Mouse (Mus musculus): ENCODE data around the gene Nudc. TPM values are rescaled to one million over a fixed set of nuclear protein-coding genes. Genes with fewer than 3 reads are reported as not detected.

Gene Nudc
- polyA plus RNA-seq, 1 experiment from 2014 or later = 192 TPM

DNA sequence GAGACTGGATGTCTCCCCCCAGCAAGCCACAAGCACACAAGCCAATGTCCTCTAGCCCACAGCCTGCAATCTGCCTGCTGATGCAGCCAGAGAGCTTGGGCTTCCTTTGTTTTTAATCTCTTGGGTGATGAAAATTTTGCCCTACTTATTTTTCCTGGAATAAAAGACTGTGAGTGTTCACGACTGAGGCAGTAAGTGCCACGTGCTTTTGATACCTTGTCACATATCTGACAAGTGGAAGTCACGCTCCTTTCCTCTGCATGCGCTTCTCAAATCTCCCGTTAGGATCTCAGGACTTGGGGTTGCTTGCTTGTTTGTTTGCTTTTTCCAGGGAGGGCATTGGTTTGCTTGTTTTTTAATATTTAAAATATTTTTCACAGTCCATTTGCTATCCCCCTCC lies 41.5 kb downstream of the Nudc start:
- Histone ChIP-seq H3K4me3 (ENCODE audit: low read depth, low read length) (no peak overlapping the region), H3K9ac (replicated peaks; ENCODE audit: low read depth, low read length) (no peak overlapping the region), H3K27me3 (ENCODE audit: control insufficient read depth, insufficient read depth, low read length) (peaks cover 12% of the 10 kb centered on the region), H3K4me2 (replicated peaks; ENCODE audit: low read depth, low read length) (no peak overlapping the region), H3K27ac (ENCODE audit: low read length) (no peak overlapping the region), H3K9me3 (ENCODE audit: control insufficient read depth, low read depth, low read length) (no peaks in the 10 kb centered on the region), H3K36me3 (ENCODE audit: control insufficient read depth, insufficient read depth, low read length) (no peaks in the 10 kb centered on the region), H3K4me1 (ENCODE audit: control insufficient read depth, insufficient read depth, low read length) (no peaks in the 10 kb centered on the region)
- no peak for ATAC-seq (ENCODE audit: insufficient number of reproducible peaks, insufficient read depth, low FRiP score, low read depth)
- WGBS = 54% methylated on average over 5 of the region's 5 CpGs

DNA sequence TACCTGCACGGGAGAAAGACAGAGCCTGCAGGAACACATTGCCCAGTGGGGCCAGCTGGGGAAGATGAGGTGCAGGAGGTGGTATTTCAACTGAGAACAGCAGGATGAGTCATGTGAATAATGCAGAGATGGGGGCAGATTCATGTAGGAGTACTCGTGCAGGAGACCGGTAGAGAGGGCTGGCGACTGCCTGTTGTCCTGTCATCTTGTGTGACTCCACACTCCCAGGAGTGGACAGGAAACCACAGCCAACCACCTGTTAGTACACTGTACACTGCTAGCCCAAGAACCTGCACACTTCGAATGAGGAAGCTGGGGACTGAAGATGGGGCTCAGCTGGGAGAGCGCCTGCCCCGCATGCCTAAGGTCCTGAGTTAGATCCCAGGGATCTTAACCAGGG lies 44.3 kb downstream of the Nudc start:
- Histone ChIP-seq H3K4me1 (ENCODE audit: control insufficient read depth, insufficient read depth, low read length) (peaks cover 3% of the 10 kb centered on the region; the same call in 1 of the 2 replicates), H3K27me3 (ENCODE audit: control insufficient read depth, insufficient read depth, low read length) (peaks cover 36% of the 10 kb centered on the region), H3K36me3 (ENCODE audit: control insufficient read depth, insufficient read depth, low read length) (no peaks in the 10 kb centered on the region), H3K9ac (replicated peaks; ENCODE audit: low read depth, low read length) (no peak overlapping the region), H3K4me3 (ENCODE audit: low read depth, low read length) (no peak overlapping the region), H3K4me2 (replicated peaks; ENCODE audit: low read depth, low read length) (no peak overlapping the region), H3K27ac (ENCODE audit: low read length) (no peak overlapping the region), H3K9me3 (ENCODE audit: control insufficient read depth, low read depth, low read length) (no peaks in the 10 kb centered on the region)
- 55% methylated on average over 7 of the region's 7 CpGs for WGBS
- ATAC-seq (ENCODE audit: insufficient number of reproducible peaks, insufficient read depth, low FRiP score, low read depth) = no peak

DNA sequence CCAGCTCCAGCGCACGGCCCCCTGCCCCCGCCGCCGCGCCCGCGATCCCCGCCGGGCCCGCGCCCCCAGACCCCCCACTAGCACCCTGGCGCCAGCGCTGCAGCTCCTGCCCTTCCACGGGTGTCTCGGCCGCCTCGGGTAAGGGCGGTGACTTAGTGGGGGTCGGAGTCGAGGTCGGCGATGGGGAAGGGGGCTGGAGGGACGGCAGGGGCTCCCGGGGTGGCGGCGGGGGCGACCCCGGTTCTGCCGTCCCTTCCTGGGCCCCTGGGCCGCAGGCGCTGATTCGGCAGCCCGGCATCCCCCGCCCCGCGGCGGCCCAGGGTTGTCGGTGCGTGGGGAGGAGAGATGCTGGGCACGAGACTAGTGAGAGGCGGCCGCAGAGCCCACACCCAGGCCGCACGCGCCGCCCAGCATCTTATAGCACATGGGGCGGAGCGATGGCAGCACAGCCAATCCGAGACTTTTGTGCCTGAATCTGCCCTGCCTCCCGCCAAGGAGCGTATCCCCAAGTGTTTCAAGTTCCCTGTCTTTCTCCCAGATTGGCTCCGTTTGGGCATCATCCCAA lies 47.6 kb downstream of the Nudc start, which contains the start of gene Trnp1:
Trnp1 (minus strand) TSS at position 391 of the 565 bp plus-strand sequence.
- WGBS = under 1% methylated on average over 52 of the region's 53 CpGs
- peaks cover 3% of the 10 kb centered on the region; the same call in 1 of the 2 replicates for H3K4me1 ChIP-seq (ENCODE audit: control insufficient read depth, insufficient read depth, low read length)
- peak; percentile 83; the same call in 1 of the 2 replicates for ATAC-seq (ENCODE audit: insufficient number of reproducible peaks, insufficient read depth, low FRiP score, low read depth)

DNA sequence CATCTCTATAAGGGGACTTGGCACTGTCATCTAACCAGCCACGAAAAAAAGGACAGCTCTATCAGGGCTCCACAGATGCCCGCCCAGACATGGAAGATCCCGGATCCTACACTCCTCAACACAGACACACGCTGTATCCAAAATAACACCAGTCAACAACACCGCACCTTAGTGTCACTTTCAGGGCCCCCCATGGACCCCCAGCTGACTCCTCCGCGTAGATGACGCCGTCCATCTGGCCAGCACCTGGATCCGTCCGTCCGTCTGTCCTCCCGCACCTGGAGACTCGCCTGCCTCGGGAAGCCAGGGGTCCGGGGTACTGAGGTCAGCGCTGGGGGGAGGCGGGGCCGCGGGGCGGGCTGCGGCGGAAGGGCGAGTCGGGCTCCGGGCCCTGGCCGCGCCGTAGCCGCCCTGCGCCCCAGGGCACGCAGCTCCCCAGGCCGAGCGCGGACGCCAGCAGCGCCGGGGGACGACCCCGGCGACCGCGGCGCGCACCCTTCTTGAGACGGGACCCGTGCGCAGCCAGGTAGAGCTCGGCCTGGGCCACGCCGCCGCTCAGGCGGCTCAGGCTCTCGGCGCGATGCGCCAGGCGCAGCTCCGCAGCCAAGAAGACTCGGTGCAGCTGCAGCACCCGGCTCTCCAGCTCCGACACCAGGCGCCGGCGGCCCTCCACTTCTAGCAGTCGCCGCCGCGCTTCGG lies 48.2 kb downstream of the Nudc start:
- under 1% methylated on average over 58 of the region's 70 CpGs for WGBS
- Histone ChIP-seq H3K9me3 (ENCODE audit: control insufficient read depth, low read depth, low read length) (no peaks in the 10 kb centered on the region), H3K36me3 (ENCODE audit: control insufficient read depth, insufficient read depth, low read length) (no peaks in the 10 kb centered on the region), H3K27ac (ENCODE audit: low read length) (no peak overlapping the region), H3K27me3 (ENCODE audit: control insufficient read depth, insufficient read depth, low read length) (peaks cover 36% of the 10 kb centered on the region), H3K4me2 (replicated peaks; ENCODE audit: low read depth, low read length) (peak overlapping the region; percentile 100), H3K4me3 (ENCODE audit: low read depth, low read length) (peak overlapping the region; percentile 61), H3K9ac (replicated peaks; ENCODE audit: low read depth, low read length) (peak overlapping the region; percentile 45), H3K4me1 (ENCODE audit: control insufficient read depth, insufficient read depth, low read length) (peaks cover 3% of the 10 kb centered on the region; the same call in 1 of the 2 replicates)
- ATAC-seq (ENCODE audit: insufficient number of reproducible peaks, insufficient read depth, low FRiP score, low read depth) = no peak

More for the DNA sequence above, 47.6 kb downstream of the Nudc start, which contains the start of gene Trnp1:
- H3K36me3 ChIP-seq (ENCODE audit: control insufficient read depth, insufficient read depth, low read length) = no peaks in the 10 kb centered on the region
- peak within 1 kb of the TSS; percentile 61 for H3K4me3 ChIP-seq (ENCODE audit: low read depth, low read length)
- peaks cover 36% of the 10 kb centered on the region for H3K27me3 ChIP-seq (ENCODE audit: control insufficient read depth, insufficient read depth, low read length)
- no peak within 1 kb of the TSS for H3K27ac ChIP-seq (ENCODE audit: low read length)
- peak within 1 kb of the TSS; percentile 100 for H3K4me2 ChIP-seq (replicated peaks; ENCODE audit: low read depth, low read length)
- H3K9me3 ChIP-seq (ENCODE audit: control insufficient read depth, low read depth, low read length) = no peaks in the 10 kb centered on the region
- H3K9ac ChIP-seq (replicated peaks; ENCODE audit: low read depth, low read length) = peak within 1 kb of the TSS; percentile 45

DNA sequence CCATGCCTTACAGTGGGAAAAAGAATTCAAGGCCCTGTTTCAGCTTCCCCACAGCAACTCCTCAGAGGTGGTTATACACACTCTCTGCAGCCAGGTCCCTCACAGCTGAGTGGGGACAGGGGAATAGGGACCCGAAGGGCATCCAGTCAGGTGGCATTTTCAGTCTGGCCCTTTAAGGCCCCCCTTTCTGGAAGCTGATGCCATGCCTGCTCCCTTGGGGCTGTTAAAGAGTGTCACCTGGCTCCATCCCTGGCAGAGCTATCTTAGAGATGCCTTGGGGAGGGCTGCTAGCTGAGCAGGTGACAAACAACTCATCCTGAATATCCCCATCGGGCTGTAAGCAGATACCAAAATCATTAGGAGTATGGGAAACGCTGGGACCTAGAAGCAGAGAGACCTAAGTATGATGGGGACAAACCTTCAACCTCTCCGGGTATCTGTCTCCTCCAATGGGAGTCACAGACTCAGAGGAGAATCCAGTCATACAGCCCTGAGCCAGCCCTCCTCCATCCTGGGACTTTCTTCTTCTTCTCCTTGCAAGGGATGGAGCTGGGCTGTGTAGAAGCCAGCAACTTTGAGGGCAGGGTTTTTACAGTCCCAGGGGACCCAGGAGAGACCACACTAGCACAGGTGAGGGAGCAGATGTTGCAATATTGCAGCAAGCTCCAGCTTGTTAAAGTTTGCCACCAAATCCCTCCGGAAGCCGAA lies 48.9 kb downstream of the Nudc start:
- Histone ChIP-seq H3K9ac (replicated peaks; ENCODE audit: low read depth, low read length) (no peak overlapping the region), H3K4me3 (ENCODE audit: low read depth, low read length) (peak overlapping the region; percentile 61; the same call in 1 of the 2 replicates), H3K27me3 (ENCODE audit: control insufficient read depth, insufficient read depth, low read length) (peaks cover 36% of the 10 kb centered on the region), H3K4me1 (ENCODE audit: control insufficient read depth, insufficient read depth, low read length) (peaks cover 3% of the 10 kb centered on the region; the same call in 1 of the 2 replicates), H3K9me3 (ENCODE audit: control insufficient read depth, low read depth, low read length) (no peaks in the 10 kb centered on the region), H3K36me3 (ENCODE audit: control insufficient read depth, insufficient read depth, low read length) (no peaks in the 10 kb centered on the region), H3K27ac (ENCODE audit: low read length) (no peak overlapping the region), H3K4me2 (replicated peaks; ENCODE audit: low read depth, low read length) (no peak overlapping the region)
- no peak for ATAC-seq (ENCODE audit: insufficient number of reproducible peaks, insufficient read depth, low FRiP score, low read depth)
- WGBS = 28% methylated on average over 6 of the region's 6 CpGs

DNA sequence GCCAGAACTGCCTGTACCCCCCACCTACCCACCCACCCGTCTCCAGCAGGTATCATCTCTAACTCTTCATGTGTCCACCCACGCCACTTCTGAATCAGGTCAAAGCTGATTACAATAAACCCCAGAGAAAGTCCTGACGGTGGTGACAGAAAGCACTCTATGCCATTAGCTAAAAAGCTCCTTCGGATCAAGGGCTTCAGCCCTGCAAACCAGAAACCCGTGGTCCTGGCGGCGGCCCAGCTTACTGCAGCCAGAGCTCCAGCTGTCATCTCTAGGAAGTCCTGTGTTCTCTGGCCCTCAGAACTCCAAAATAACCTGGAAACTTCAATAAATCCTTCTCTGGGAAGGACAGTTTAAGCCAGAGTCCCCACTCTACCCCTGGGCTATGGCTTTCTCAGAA lies 50.1 kb downstream of the Nudc start:
- Histone ChIP-seq H3K27ac (ENCODE audit: low read length) (no peak overlapping the region), H3K36me3 (ENCODE audit: control insufficient read depth, insufficient read depth, low read length) (no peaks in the 10 kb centered on the region), H3K4me2 (replicated peaks; ENCODE audit: low read depth, low read length) (no peak overlapping the region), H3K9ac (replicated peaks; ENCODE audit: low read depth, low read length) (no peak overlapping the region), H3K9me3 (ENCODE audit: control insufficient read depth, low read depth, low read length) (no peaks in the 10 kb centered on the region), H3K4me3 (ENCODE audit: low read depth, low read length) (no peak overlapping the region), H3K27me3 (ENCODE audit: control insufficient read depth, insufficient read depth, low read length) (peaks cover 36% of the 10 kb centered on the region), H3K4me1 (ENCODE audit: control insufficient read depth, insufficient read depth, low read length) (peaks cover 3% of the 10 kb centered on the region; the same call in 1 of the 2 replicates)
- no peak for ATAC-seq (ENCODE audit: insufficient number of reproducible peaks, insufficient read depth, low FRiP score, low read depth)
- 25% methylated on average over 7 of the region's 7 CpGs for WGBS

DNA sequence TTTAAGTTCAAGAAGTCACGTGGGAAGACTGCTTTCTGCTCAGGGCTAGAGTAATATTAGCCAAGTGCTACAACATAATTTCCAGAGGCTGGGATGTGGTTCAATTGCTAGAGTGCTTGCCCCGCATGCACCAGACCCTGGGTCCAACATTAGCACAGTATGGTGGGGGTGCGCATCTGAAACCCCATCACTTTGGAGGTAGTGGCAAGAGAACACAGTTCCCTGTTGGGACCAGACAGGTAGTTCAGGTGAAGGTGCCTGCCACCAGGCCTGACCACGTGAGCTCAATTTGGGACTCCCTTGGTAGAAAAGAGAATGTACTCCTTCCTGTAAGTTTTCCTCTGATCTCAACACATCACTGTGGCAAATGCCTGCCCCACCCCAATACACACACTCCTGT lies 50.9 kb downstream of the Nudc start:
- Histone ChIP-seq H3K36me3 (ENCODE audit: control insufficient read depth, insufficient read depth, low read length) (no peaks in the 10 kb centered on the region), H3K9me3 (ENCODE audit: control insufficient read depth, low read depth, low read length) (no peaks in the 10 kb centered on the region), H3K27ac (ENCODE audit: low read length) (no peak overlapping the region), H3K9ac (replicated peaks; ENCODE audit: low read depth, low read length) (no peak overlapping the region), H3K4me3 (ENCODE audit: low read depth, low read length) (no peak overlapping the region), H3K4me1 (ENCODE audit: control insufficient read depth, insufficient read depth, low read length) (peaks cover 4% of the 10 kb centered on the region; the same call in 1 of the 2 replicates), H3K27me3 (ENCODE audit: control insufficient read depth, insufficient read depth, low read length) (peaks cover 30% of the 10 kb centered on the region), H3K4me2 (replicated peaks; ENCODE audit: low read depth, low read length) (no peak overlapping the region)
- WGBS = 59% methylated on average over 4 of the region's 4 CpGs
- no peak for ATAC-seq (ENCODE audit: insufficient number of reproducible peaks, insufficient read depth, low FRiP score, low read depth)

DNA sequence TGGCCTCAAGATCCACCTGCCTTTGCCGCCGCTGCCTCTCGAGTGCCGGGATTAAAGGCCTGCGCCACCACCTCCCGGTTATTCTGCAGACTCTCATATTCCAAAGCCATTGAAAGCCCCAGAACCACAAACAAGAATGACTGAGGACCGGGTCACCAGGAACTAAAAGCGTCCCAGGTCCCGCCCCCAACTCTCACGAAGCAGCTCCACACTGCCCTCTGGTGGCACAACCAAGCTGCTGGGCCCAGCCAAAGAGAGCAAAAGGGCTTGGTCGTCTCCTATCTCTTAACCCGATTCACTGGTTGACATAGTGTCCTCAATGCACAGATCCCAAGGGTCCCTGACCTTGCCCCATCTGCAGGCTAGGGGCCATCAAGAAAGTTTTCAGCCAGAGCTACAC lies 51.4 kb downstream of the Nudc start:
- Histone ChIP-seq H3K9ac (replicated peaks; ENCODE audit: low read depth, low read length) (no peak overlapping the region), H3K36me3 (ENCODE audit: control insufficient read depth, insufficient read depth, low read length) (no peaks in the 10 kb centered on the region), H3K27me3 (ENCODE audit: control insufficient read depth, insufficient read depth, low read length) (peaks cover 25% of the 10 kb centered on the region), H3K9me3 (ENCODE audit: control insufficient read depth, low read depth, low read length) (no peaks in the 10 kb centered on the region), H3K4me2 (replicated peaks; ENCODE audit: low read depth, low read length) (peak overlapping the region; percentile 34), H3K4me1 (ENCODE audit: control insufficient read depth, insufficient read depth, low read length) (peaks cover 7% of the 10 kb centered on the region; the same call in 1 of the 2 replicates), H3K27ac (ENCODE audit: low read length) (no peak overlapping the region), H3K4me3 (ENCODE audit: low read depth, low read length) (peak overlapping the region; percentile 18)
- peak; percentile 48; the same call in 1 of the 2 replicates for ATAC-seq (ENCODE audit: insufficient number of reproducible peaks, insufficient read depth, low FRiP score, low read depth)
- 3% methylated on average over 12 of the region's 12 CpGs for WGBS
